Mouse (Mus musculus) left cerebral cortex, adult 2 months (tissue): Measurements from ENCODE around the gene Prrg2. TPM values are rescaled to one million over a fixed set of nuclear protein-coding genes. Genes with fewer than 3 reads are reported as not detected.
"Not testable (repeated sequence)": the region's sequence is repeated elsewhere in the genome, so short reads cannot be mapped to it uniquely, and the experiment has no call there.

Experiments used
- DNase-seq, 2 experiments: peaks; one replicate each; pipeline ENCODE4 v3.0.0; 2021 to 2022; ENCODE audit warnings: low spot score in 2 of 2, mixed read lengths in 1 of 2; ENCODE audit errors: extremely low spot score in 1 of 2
- H3K27ac ChIP-seq: fragments of 200-600 bp; 2 replicates; pipeline ENCODE4 v1.8.1; 2022
- H3K4me3 ChIP-seq: fragments of 200-600 bp; 2 replicates; pipeline ENCODE4 v1.8.1; 2022
- CTCF ChIP-seq: fragments of 200-600 bp; IDR thresholded peaks from 2 replicates; pipeline ENCODE4 v1.8.1; 2022; ENCODE audit warnings: antibody characterized with exemption, mild to moderate bottlenecking, moderate library complexity
- intact Hi-C: fragments of 180-260 bp; cut with DNase I; formaldehyde crosslinking; loops from one replicate; pipeline ENCODE4 v1.15.1; 2025
- total RNA-seq, 2 experiments: library from RNA; stranded (reverse); gene quantifications; 2 replicates each; pipeline ENCODE4 v1.2.3; 2021

The Prrg2 gene
- total RNA-seq, 2 experiments from 2014 or later = 9.0 to 10.4 TPM

DNA sequence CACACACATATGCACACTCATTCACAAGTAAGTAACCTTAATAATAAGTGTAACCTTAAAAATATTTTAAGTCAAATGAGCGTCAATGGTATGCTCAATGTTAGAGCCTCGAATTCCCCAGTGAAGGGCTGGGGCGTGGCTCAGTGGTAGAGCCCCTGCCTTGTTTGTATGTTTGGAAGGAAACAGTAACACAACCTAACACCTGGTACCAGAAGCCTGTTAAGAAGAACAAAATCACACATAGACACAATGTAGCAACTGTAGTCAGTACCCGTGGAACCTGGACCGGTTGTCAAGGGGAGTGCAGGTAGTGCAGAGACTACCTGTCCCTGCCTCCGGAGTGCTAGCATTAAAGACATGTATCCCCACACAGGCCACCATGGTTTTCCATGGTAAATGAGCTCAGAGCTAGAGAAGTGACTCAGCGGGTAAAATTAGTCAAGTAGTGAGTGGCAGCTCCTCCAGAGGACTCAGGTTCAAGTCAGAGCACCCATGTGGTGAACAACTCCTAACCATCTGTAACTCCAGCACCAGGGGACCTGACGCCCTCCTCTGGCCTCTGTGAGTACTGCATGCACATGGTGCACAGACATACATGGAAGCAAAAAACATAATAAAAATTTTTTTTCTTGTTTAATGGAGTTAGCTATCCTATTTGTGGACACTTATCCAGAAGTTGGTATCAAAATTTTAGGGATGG lies 36.2 kb upstream of the Prrg2 start:
- Histone ChIP-seq H3K4me3 (no peak overlapping the region), H3K27ac (no peak overlapping the region)
- no peak for DNase-seq
- intact Hi-C loops = no loop called here
- peak; percentile 30 for TF ChIP-seq CTCF

DNA sequence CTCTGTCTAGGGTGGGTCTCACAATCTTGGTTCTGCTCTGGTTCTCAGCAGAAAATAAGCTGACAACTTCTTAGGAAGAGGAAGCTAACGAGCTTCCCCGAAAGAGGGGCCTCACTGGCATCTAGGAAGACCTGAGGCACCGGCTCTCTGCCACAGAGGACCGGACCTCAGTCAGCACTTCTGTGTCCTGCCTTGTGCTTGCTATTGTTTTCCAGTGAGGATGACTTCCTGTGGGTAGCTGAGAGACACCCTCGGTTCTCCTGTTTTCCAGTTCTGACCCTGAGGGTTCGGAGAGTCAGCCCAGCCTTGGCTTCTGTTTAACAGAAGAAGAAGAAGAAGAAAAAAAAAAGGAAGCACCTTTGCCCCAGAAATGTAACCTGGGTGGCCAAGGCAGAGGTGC lies 35.0 kb upstream of the Prrg2 start:
- intact Hi-C loops = no loop called here
- no peak for TF ChIP-seq CTCF
- no peak for DNase-seq
- Histone ChIP-seq H3K4me3 (no peak overlapping the region), H3K27ac (no peak overlapping the region)

GRCm38 (mm10) chr7:45095965-45096364 lies 33.5 kb upstream of the Prrg2 start:
- H3K4me3 ChIP-seq, intact Hi-C loops, DNase-seq, H3K27ac ChIP-seq: not testable (repeated sequence)

- Histone ChIP-seq H3K27ac (no peak overlapping the region), H3K4me3 (no peak overlapping the region)
- no peak for TF ChIP-seq CTCF
- DNase-seq = no peak
- intact Hi-C loops = no loop called here
Observed at GRCm38 (mm10) chr7:45095367-45095766, 32.9 kb upstream of the Prrg2 start.

DNA sequence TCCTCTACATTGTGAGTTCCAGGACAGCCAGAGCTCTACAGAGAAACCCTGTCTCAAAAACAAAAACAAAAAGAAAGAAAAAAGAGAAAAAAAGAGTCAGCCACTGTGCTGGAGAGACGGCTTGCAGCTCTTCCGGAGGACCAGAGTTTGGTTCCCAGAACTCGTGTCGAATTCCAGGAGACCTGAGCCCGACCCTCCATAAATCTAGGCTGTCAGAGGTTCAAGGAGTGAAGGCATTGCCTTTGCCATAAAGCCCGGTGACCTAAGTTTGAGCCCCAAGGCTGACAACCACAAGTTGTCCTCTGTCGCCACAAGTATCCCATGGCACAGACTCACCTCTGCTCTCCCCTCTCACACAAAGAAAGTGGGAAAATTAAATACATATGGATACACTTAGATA lies 31.6 kb upstream of the Prrg2 start:
- intact Hi-C loops = no loop called here
- DNase-seq = no peak
- no peak overlapping the region for H3K27ac ChIP-seq
- H3K4me3 ChIP-seq = no peak overlapping the region
- no peak for TF ChIP-seq CTCF

DNA sequence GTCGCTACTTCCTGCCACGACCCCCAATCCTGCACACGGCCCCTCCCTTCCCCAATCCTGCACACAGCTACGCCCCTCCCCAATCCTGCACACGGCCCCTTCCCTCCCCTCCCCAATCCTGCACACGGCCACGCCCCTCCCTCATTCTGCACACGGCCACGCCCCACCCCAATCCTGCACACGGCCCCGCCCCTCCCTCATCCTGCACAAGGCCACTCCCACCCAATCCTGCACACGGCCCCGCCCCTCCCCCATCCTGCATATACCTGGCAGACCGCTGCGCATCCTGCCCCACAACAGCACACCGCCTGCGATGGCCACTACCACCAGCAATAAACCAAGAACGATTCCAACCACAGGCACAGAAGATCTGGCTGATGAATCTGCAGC lies 31.0 kb upstream of the Prrg2 start:
- intact Hi-C loops = no loop called here
- DNase-seq = no peak
- no peak overlapping the region for H3K27ac ChIP-seq
- no peak overlapping the region for H3K4me3 ChIP-seq
- no peak for TF ChIP-seq CTCF

DNA sequence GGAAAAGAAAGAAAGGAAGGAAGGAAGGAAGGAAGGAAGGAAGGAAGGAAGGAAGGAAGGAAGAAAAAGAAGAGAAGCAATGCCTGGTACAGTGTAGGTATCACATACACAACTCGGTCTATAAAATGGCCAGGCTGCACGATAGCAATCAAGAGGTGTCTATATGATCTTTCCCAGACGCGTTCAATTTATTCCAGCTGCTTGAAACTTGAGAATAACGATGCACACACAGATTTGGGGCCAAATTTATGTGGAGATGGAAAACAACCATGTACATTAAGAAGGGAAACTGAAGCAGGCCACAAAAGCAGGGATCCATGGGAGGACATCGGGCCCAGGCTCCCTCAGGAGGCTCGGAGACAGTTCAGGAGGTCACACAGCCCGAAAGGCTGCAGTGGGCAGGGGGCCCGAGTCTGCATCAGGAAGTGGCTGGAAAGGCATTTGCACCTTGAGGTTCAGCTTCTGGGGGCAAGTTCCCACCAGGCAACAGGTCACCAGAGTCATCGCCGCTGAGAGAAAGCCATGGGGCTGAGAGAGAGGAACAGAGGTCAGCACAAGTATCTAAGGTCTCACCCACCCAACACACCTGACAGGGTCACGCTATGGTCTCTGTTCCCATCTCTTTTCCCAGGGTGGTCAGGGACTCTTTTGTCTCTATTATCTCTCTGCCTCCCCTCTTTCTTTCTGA lies 30.5 kb upstream of the Prrg2 start:
- intact Hi-C loops = no loop called here
- Histone ChIP-seq H3K27ac (no peak overlapping the region), H3K4me3 (no peak overlapping the region)
- no peak for TF ChIP-seq CTCF
- no peak for DNase-seq

- peak within 1 kb of the TSS; percentile 18; the same call in 1 of the 2 replicates for H3K4me3 ChIP-seq
- intact Hi-C loops = no loop called here
- TF ChIP-seq CTCF = no peak
- peak in 1 of 2 experiments; percentile 23 for DNase-seq
- H3K27ac ChIP-seq = no peak within 1 kb of the TSS
Observed at GRCm38 (mm10) chr7:45092048-45092447, 29.6 kb upstream of the Prrg2 start, which contains the start of gene Rcn3. Gene Rcn3, minus strand, starts transcription at chr7:45092221.

- no peak for TF ChIP-seq CTCF
- intact Hi-C loops = no loop called here
- no peak for DNase-seq
- no peak overlapping the region for H3K27ac ChIP-seq
- H3K4me3 ChIP-seq = peak overlapping the region; percentile 18; the same call in 1 of the 2 replicates
Observed at GRCm38 (mm10) chr7:45091001-45091990, 28.8 kb upstream of the Prrg2 start.

DNA sequence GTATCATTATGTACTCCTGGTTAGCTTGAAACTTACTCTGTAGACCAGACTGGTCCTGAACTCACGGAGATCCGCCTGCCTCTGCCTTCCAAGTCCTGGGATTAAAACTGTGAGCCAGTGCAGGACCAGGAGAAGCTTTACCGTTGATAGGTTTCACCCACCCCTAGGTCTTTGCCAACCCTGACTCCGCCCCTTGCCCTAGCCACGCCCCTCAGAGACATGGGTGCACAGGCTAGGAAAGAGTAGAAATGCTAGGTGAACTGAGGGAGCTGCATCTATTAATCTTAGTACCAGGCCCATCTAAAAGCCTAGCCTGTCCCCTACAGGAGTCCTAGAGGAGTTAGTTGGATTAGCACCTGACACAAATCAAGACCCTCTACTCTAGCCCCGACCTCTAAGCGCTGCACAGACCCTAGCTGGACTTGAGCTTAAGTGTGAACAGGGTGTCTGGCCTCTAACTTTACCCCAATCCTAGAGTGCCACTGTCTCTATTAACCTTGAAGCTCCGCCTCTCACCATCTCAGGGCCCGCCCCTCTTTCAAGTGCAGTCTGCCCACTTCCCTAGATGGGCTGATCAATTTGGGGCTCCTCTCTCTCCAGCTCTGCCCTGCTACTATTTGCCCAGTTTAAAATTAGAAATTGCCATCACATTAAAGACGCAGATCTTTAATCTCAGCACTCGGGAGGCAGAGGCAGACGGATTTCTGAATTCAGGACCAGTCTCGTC lies 27.9 kb upstream of the Prrg2 start:
- H3K4me3 ChIP-seq = no peak overlapping the region
- TF ChIP-seq CTCF = no peak
- H3K27ac ChIP-seq = no peak overlapping the region
- DNase-seq = no peak
- intact Hi-C loops = no loop called here

GRCm38 (mm10) chr7:45088597-45088996 lies 26.1 kb upstream of the Prrg2 start:
- DNase-seq = no peak
- no peak for TF ChIP-seq CTCF
- Histone ChIP-seq H3K4me3 (no peak overlapping the region), H3K27ac (no peak overlapping the region)
- intact Hi-C loops = no loop called here
